Mouse (Mus musculus): Measurements from ENCODE around the gene Vezf1. TPM values are rescaled to one million over a fixed set of nuclear protein-coding genes. Genes with fewer than 3 reads are reported as not detected.

Vezf1 gene
- polyA plus RNA-seq, 2 experiments from 2014 or later, result 23.6 to 25.6 TPM

DNA sequence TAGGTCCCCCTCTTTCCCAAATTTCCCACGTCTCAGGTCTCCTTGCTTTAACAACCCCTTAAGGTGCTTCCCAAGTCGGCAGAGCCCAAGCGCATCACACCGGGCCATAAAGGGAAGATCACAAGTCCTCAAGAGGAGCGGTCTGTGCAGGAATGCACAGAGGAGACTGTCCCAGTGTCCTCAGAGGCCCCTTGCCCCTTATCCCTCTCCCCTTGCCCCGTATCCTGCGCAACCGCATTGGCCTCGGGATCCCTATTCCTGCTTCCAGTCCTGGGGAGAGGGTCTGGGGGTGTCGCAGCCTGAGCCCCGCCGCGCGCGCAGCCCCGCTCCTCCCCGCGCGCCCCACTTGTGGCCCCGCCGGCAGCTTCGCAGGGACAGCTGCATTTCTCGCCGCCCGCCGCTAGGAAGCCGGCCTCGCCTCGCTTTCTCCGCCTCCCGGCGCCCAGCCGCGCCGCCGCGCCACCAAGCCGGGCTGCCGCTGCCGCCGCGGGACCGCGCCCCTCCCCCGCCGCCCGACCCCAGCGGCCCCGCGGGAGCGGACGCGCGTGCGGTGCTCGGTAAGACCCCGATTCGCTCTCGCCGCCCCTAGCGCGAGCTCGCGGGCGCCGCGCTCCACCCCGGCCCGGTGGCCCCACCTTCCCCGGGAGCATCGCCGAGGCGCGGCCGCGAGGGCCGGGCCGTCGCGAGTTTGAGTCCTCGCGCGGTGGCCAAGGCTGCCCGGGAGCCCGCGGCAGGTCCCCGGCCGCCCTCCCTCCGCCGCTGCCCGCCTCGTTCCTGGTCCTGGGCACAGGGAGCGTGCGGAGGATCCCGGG lies 30.9 kb downstream of the Vezf1 start:
- ATAC-seq, result peak; percentile 85

- no peak for ATAC-seq
These were observed 31.5 kb downstream of the Vezf1 start for GRCm38 (mm10) chr11:88099599-88100023.

- ATAC-seq, result no peak
These were observed 32.1 kb downstream of the Vezf1 start for GRCm38 (mm10) chr11:88100170-88100569.

GRCm38 (mm10) chr11:88103214-88103941 lies 35.3 kb downstream of the Vezf1 start:
- ATAC-seq, result no peak

- no peak for ATAC-seq
These were observed 37.6 kb downstream of the Vezf1 start for GRCm38 (mm10) chr11:88105494-88106291.

- ATAC-seq, result no peak
These were observed 38.1 kb downstream of the Vezf1 start for GRCm38 (mm10) chr11:88106292-88106554.

DNA sequence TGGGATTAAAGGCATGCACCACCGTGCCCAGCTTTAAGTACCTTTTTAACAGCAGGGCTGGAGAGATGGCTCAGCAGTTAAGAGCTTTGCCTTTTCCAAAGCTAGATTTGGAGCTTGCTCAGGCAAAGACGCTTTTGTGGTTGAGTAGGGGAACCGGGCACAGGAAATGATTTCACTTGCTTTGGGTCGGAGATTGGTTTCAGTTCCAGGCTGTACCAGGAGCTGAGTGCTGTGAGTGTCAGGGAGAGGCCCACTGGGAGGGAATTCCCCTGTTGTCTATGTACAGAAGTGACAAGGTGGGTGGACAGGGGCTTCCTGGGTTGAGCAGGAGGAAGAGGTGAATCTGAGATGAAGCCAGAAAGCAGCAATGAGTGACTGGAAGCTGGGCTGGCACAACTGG lies 39.3 kb downstream of the Vezf1 start:
- ATAC-seq, result peak; percentile 94

GRCm38 (mm10) chr11:88110031-88110594 lies 42.0 kb downstream of the Vezf1 start:
- ATAC-seq, result no peak

GRCm38 (mm10) chr11:88112078-88112477 lies 44.0 kb downstream of the Vezf1 start:
- ATAC-seq, result no peak

GRCm38 (mm10) chr11:88112677-88113333 lies 44.7 kb downstream of the Vezf1 start:
- ATAC-seq, result no peak

DNA sequence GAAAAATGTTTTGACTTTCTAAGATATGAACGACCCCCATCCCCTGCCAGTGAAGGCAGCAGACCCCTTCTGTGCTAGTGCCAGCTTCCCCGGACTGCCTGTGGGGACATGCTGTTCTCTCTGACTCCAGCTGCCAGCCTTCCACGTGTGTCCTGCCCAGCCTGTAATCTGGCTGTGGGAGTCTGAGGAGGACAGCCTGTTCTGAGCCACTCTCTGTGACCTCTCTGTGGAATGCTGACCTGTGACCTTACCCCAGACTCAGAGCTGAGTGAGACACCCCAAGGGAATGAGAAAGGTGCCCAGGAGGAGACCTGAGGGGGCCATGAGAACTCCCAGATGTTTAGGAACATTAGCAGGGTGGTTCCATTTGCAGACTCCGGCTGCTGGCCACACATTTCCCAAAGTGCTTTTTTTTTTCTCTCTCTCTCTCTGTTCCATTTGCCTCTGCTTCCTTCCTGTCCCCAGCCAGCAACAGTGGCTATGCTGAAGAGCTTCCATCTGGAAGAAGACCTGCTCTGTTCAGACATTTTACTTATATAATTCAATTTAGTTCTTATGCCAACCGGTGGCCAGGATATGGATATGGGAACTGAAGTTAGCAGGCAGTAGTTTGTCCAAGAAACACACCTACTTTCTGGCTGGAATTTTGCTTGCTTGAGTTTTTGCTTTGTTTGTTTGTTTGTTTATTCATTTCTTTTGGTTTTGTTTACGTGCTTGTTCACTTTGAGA lies 45.6 kb downstream of the Vezf1 start:
- ATAC-seq, result no peak

DNA sequence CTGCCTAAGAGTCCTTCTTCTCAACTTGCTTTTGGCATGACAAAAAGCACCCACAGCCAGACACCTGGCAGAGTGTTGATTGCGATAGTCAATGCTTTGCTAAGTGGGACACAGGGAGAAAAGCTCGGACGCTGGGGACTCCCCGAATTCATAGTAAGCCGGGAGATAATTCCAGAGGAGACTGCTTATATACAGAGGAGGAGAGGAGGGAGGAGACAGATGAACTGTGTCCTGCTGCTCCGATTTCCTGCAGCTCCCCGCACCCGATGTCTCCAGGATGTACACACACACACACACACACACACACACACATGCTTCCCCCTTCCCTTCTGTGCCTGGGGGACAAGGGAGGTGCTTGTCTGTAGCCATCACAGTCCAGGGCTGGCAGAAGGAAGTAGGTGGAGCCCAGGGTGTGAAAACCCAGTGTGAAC lies 46.8 kb downstream of the Vezf1 start:
- no peak for ATAC-seq

- no peak for ATAC-seq
These were observed 48.5 kb downstream of the Vezf1 start for GRCm38 (mm10) chr11:88116568-88116967.

DNA sequence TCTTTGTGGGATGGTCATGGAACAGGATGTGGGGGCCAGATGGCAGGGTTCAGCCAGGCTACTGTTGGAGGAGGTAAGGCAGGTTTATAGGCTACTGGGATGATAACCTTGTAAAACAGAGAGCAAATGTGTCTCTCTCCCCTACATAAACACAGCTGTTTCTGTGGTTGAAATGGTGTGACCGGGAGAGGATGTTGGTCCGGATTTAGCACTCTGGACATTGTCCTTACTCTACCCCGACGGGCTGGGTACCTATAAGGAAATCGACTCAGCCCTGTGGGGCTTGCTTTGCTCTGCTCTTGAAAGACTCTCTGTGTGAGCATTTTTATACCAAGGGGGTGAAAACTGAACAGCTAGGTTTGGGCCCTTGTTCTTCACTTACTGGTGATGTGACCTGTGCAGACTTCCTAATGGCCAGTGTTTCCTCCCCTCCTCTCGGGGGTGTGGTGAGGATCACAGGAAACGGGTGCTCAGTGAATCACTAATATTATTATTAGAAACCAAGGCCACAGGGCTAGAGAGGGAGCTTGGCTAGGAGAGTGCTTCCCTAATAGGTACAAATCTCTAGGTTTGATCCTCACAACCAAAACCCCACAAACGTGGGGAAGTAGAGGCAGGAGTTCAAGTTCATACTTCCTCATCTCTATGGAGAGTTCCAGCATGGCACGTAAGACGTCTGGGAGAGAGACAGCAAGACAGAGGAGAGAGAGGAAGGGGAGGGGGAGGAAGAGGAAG lies 49.4 kb downstream of the Vezf1 start:
- no peak for ATAC-seq

GRCm38 (mm10) chr11:88118091-88118440 lies 50.0 kb downstream of the Vezf1 start:
- ATAC-seq, result no peak

DNA sequence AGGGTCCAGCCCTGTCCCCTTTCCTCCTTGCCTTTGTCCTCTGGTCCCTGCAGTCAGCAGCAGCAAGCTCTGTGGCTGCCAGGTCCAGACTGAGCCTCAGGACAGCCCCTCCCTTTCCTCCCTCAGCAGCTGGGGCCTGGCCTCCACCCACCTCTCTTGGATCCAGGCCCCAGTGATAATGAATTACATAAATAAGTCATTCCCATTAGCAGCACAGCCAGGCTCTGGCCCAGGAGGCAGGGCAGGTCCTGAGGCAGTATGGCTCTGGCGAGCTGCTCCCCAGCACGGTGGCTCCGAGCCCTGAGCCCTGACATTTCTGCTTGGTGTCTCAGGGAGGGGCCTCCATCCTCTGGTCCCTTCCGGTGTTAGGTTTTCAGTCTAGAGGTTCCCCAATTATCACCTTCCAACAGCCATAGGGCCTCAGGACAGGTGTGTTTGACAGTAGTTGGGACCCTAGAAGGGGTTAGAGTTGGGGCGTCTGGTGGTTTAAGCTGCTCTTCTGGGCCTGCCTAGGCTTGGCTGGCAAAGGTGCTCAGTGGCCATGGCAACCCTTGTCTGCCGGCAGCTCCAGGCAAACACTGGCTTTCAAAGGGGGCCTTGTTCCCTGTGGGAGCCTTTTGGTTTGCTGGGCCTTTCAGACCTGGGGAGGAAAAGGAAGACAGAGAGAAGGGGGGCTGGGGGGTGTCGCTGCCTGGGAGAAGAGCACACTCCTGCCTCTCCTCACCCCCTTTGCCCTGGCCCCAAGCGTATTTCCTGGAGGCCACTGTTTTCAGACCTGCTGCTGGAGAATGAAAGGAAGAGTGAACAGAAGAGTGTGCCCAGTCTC lies 51.0 kb downstream of the Vezf1 start:
- ATAC-seq, result no peak

- ATAC-seq, result no peak
These were observed 54.5 kb downstream of the Vezf1 start for GRCm38 (mm10) chr11:88122545-88122944.

GRCm38 (mm10) chr11:88123021-88123420 lies 54.9 kb downstream of the Vezf1 start:
- no peak for ATAC-seq

DNA sequence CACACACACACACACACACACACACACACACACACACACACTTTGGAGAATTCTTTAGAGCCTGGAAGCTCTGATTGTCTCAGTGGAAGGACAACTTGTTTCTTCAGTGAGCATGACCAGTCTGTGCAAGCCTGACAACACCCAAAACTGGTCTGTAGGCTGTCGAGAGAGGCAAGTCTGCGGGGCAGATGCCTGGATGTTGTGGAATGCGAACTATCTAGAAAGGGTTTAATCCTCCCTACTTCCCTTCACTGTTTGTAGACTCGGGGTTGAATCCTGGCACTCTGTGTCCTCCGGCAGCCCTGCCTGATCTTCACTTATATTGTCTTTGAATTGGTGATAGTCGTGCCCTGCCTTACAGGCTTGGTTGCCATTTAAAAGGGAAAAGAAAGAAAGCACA lies 55.7 kb downstream of the Vezf1 start:
- ATAC-seq, result no peak

DNA sequence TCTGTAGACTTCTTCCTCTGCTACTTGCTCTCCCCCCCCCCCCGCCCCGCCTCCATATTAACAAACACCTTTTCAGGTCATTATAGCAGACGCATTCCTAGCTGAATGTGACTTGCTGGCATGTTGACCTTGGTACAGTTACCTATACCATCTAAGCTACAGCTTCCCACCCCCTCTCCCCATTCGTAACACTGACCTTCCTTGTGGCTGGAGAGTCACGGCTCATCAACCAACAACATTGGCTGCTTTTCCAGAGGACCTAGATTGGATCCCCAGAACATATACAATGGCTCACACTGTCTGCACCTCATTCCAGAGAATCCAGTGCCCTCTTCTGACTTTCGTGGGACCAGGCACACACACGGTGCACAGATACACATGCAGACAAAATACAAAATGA lies 57.4 kb downstream of the Vezf1 start:
- no peak for ATAC-seq
